Mouse (Mus musculus) left cerebral cortex, postnatal 4 days (tissue): ENCODE results near the gene Aarsd1. TPM values are rescaled to one million over a fixed set of nuclear protein-coding genes. Genes with fewer than 3 reads are reported as not detected.
"Not testable (repeated sequence)": the region's sequence is repeated elsewhere in the genome, so short reads cannot be mapped to it uniquely, and the experiment has no call there.

Experiments used
- DNase-seq: peaks from one replicate; pipeline ENCODE4 v3.0.0-alpha.2; 2022
- intact Hi-C: fragments of 180-260 bp; cut with DNase I; formaldehyde crosslinking; loops from one replicate; pipeline ENCODE4 v1.15.1; 2025
- total RNA-seq, 2 experiments: library from RNA; stranded (reverse); gene quantifications; 2 replicates each; pipeline ENCODE4 v1.2.3; 2021

Aarsd1 gene
- total RNA-seq, 2 experiments from 2014 or later, result 50.3 to 52.5 TPM

- no peak for DNase-seq
- intact Hi-C loops, result no loop called here
Measured at GRCm38 (mm10) chr11:101448274-101448746, 30.9 kb upstream of the Aarsd1 start, which contains the start of gene Ifi35. Ifi35 (plus strand) TSS chr11:101448407.

GRCm38 (mm10) chr11:101447786-101448185 lies 30.4 kb upstream of the Aarsd1 start:
- intact Hi-C loops, result no loop called here

GRCm38 (mm10) chr11:101446860-101447259 lies 29.4 kb upstream of the Aarsd1 start:
- intact Hi-C loops, DNase-seq: not testable (repeated sequence)

More at GRCm38 (mm10) chr11:101447786-101448185, 30.4 kb upstream of the Aarsd1 start:
- no peak for DNase-seq

GRCm38 (mm10) chr11:101446319-101446718 lies 28.9 kb upstream of the Aarsd1 start:
- intact Hi-C loops, result no loop called here
- DNase-seq, result no peak

- intact Hi-C loops, result no loop called here
Measured at GRCm38 (mm10) chr11:101442760-101443159, 25.3 kb upstream of the Aarsd1 start.

GRCm38 (mm10) chr11:101442127-101442693 lies 24.8 kb upstream of the Aarsd1 start, which contains the start of gene Rpl27:
Rpl27 (plus strand) TSS chr11:101442298.
- intact Hi-C loops, result no loop called here
- DNase-seq, result peak; percentile 99

More at GRCm38 (mm10) chr11:101442760-101443159, 25.3 kb upstream of the Aarsd1 start:
- DNase-seq, result no peak

GRCm38 (mm10) chr11:101441450-101442126 lies 24.2 kb upstream of the Aarsd1 start:
- intact Hi-C loops, DNase-seq: not testable (repeated sequence)

- intact Hi-C loops, result not testable (repeated sequence)
Measured at GRCm38 (mm10) chr11:101438006-101438405, 20.6 kb upstream of the Aarsd1 start.

GRCm38 (mm10) chr11:101436916-101437315 lies 19.5 kb upstream of the Aarsd1 start:
- intact Hi-C loops, result no loop called here
- DNase-seq, result no peak

More at GRCm38 (mm10) chr11:101438006-101438405, 20.6 kb upstream of the Aarsd1 start:
- not testable (repeated sequence) for DNase-seq

GRCm38 (mm10) chr11:101435831-101436230 lies 18.4 kb upstream of the Aarsd1 start:
- intact Hi-C loops, result no loop called here
- DNase-seq, result no peak

- intact Hi-C loops, result no loop called here
- peak; percentile 72 for DNase-seq
Measured at GRCm38 (mm10) chr11:101433396-101433795, 16.0 kb upstream of the Aarsd1 start.

GRCm38 (mm10) chr11:101431327-101431726 lies 13.9 kb upstream of the Aarsd1 start:
- no peak for DNase-seq
- intact Hi-C loops, result no loop called here

- DNase-seq, result no peak
- intact Hi-C loops, result no loop called here
Measured at GRCm38 (mm10) chr11:101426165-101426564, 8.8 kb upstream of the Aarsd1 start.

- intact Hi-C loops, result no loop called here
Measured at GRCm38 (mm10) chr11:101424925-101425813, 7.8 kb upstream of the Aarsd1 start, which contains the start of the genes Rundc1 and Ptges3l. Rundc1 (plus strand) TSS chr11:101425085. Ptges3l (minus strand) TSS chr11:101425333.

GRCm38 (mm10) chr11:101424105-101424851 lies 6.9 kb upstream of the Aarsd1 start, which contains the start of gene Gm27029:
Gm27029 (minus strand) TSS chr11:101424796.
- intact Hi-C loops, result no loop called here
- DNase-seq, result no peak

More at GRCm38 (mm10) chr11:101424925-101425813, 7.8 kb upstream of the Aarsd1 start, which contains the start of the genes Rundc1 and Ptges3l:
- peak; percentile 98 for DNase-seq

GRCm38 (mm10) chr11:101420148-101420547 lies 2.7 kb upstream of the Aarsd1 start:
- no peak for DNase-seq
- intact Hi-C loops, result no loop called here

- peak; percentile 34 for DNase-seq
- intact Hi-C loops, result no loop called here
Measured at GRCm38 (mm10) chr11:101419610-101420009, 2.2 kb upstream of the Aarsd1 start.

GRCm38 (mm10) chr11:101418991-101419390 lies 1.6 kb upstream of the Aarsd1 start:
- no peak for DNase-seq
- intact Hi-C loops, result no loop called here

GRCm38 (mm10) chr11:101416433-101417100 lies 848 bp downstream of the Aarsd1 start:
- intact Hi-C loops, result no loop called here

More at GRCm38 (mm10) chr11:101416433-101417100, 848 bp downstream of the Aarsd1 start:
- DNase-seq, result no peak
